Mouse (Mus musculus): ENCODE measurements around the gene Ccsap.
A peak's percentile ranks its signal among the peaks of the same experiment; 100 is the strongest.
"Not testable (repeated sequence)": the region's sequence is repeated elsewhere in the genome, so short reads cannot be mapped to it uniquely, and the experiment has no call there.

The Ccsap gene

GRCm38 (mm10) chr8:123836354-123836753 is 23.7 kb downstream of the Ccsap start:
- no peak for DNase-seq (ENCODE audit: low spot score)

- DNase-seq (ENCODE audit: low spot score) = peak; percentile 86
Observed at GRCm38 (mm10) chr8:123835451-123835850, 24.6 kb downstream of the Ccsap start.

GRCm38 (mm10) chr8:123832757-123833156 is 27.3 kb downstream of the Ccsap start:
- DNase-seq (ENCODE audit: low spot score) = peak; percentile 57

- DNase-seq (ENCODE audit: low spot score) = no peak
Observed at GRCm38 (mm10) chr8:123827523-123827922, 32.5 kb downstream of the Ccsap start.

DNA sequence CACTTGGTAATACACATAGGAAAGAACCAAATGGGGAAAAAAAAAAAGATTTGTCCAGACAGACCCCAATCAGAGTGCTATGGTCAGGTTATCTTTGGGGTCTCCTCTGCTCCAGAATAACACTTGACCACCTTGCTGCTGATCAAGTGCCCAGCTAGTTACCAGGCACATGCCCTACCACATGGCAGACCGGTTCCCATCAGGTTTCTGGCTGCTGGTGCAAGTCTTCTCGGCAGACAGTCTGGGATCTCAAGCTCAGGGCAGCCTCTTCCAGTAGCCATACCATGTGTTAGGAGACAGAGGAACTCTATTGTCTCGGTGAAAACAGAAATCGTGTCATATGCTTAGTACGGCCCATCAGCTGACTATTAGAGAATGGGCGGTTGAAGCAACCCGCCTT is 33.3 kb downstream of the Ccsap start:
- no peak for DNase-seq (ENCODE audit: low spot score)

DNA sequence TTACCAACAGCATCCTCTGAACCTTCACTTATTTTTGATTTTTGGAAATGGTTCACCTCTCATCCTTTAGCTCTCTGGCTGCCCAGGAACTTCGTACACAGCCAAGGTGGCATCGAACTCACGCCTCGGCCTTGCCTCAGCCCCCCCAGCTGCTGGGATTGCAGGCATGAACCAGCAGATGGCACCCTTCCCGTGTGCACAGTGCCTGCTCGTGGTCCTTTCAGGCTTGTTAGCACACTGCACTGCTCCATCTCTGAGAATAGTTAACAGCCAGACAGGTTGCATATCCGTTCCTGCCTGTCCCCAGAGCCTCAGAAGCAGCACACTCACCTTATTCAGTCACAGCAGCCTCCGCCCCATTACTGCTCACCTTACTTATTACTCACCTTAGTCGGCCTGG is 34.0 kb downstream of the Ccsap start:
- DNase-seq (ENCODE audit: low spot score) = peak; percentile 67

GRCm38 (mm10) chr8:123823532-123824123 is 36.4 kb downstream of the Ccsap start:
- no peak for DNase-seq (ENCODE audit: low spot score)

DNA sequence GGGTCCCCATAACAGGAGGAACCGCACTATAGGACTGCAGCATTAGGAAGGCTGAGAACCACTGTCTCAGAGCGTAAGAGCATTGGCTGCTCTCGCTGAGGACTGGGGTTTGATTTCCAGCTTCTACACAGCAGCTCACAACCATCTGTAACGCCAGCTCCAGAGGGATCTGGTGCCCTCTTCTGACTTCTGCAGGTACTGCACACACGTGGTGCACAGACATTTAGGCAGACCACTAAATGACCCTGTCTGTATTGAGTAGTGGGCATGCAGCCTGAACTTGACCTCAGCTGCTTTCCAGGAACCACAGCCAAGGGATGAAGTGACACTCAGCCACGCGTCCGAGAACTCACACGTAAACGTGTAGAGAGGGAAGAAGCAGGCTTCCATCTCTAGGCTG is 36.9 kb downstream of the Ccsap start:
- DNase-seq (ENCODE audit: low spot score) = no peak

DNA sequence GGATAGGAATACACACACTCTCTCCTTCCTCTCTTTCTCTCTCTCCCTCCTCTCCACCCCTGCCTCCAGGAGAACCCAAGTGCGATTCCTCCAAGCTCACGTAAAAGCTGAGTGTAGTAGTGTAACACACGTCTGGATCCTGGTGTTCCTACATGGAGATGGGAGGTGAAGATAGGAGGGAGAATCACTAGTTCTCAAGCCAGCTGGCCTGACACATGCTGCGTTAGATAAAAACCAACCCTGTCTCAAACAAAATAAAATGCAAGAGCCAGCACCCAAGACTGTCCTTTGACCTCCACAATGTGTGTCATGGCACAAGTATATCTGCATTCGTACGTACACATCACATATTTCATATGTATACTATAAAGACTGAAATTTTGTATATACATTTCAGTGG is 39.2 kb downstream of the Ccsap start:
- DNase-seq (ENCODE audit: low spot score) = no peak

DNA sequence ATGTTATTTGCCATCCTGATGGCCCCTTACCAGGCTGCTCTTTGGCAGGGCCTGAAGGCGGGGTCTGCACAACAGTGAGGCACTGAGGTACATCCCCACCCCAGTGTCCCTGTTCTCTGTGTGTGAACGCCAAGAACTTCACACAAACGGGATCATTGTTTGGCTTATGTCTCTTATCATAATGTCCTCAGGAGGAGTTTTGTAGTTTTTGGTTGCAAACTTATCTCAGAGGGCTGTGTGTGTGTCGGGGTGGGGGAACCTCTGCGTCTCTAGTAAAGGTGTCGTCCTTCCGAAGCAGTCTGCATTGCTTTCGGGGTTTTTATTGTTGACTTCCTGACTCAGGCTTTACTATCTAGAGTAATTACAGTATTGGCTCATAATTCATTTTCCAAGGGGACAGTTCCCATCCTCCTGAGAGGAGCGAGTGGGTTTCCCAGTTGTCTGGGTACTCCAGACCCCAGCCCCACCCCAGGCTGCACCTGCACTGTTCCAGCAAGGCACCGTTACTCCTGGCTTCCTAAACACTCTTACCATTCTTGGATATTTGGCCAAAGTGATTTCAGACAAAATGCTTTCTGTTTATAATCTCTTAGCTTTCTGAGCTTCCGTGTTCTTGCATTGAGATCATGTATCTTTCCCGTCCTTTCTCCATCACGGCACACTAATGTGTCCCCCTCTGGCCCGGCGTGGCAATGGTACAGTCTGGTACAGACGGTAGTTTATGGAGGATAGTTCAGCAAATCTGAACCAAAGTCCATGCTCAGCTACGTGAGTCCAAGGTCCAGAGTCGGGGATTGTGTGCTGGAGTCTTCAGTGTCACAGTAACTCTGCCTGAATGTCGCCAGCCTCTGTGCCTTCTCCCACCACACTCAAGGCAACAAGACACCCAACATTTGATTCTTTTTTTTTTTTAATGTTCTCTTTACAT is 40.1 kb downstream of the Ccsap start:
- DNase-seq (ENCODE audit: low spot score) = no peak

- no peak for DNase-seq (ENCODE audit: low spot score)
Observed at GRCm38 (mm10) chr8:123817747-123818146, 42.3 kb downstream of the Ccsap start.

DNA sequence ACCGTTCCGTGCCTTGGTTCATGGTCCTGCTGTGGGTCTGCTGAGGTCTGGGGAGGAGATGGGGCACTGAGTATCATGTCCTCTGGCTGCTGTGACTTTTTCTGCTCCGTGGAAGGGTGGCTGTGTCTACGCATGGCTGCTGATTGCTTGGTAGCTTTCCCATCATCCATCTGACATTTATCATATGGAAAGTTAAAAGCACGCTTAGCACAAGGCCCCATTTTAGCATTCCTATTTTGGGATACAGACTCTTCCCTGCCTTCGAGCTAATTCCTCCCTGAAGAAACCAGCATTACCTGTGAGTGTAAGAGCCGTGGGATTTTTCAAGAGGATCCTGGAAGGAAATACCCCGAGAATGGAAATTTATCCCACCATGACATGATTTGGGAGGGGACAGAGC is 43.1 kb downstream of the Ccsap start:
- no peak for DNase-seq (ENCODE audit: low spot score)

DNA sequence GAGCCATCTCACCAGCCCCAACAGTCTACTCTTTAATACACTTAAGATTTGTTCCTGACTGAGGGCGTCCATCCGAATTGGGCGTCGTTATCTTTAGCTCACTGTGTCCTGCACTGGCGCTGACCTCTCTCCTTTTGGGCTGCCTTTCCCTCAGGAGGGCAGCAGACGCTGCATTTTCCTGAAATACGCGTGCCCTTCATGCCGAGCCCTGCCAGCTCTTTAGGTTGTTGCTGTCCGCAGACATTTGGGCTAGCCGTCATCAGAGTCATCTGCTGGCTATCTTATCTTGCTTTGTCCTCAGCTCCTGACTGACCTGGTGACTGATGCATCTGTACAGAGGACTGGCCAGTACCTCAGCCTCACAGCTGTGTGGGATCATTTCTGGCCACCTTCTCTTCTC is 44.7 kb downstream of the Ccsap start:
- DNase-seq (ENCODE audit: low spot score) = no peak

- DNase-seq (ENCODE audit: low spot score) = no peak
Observed at GRCm38 (mm10) chr8:123813892-123814266, 46.1 kb downstream of the Ccsap start.

DNA sequence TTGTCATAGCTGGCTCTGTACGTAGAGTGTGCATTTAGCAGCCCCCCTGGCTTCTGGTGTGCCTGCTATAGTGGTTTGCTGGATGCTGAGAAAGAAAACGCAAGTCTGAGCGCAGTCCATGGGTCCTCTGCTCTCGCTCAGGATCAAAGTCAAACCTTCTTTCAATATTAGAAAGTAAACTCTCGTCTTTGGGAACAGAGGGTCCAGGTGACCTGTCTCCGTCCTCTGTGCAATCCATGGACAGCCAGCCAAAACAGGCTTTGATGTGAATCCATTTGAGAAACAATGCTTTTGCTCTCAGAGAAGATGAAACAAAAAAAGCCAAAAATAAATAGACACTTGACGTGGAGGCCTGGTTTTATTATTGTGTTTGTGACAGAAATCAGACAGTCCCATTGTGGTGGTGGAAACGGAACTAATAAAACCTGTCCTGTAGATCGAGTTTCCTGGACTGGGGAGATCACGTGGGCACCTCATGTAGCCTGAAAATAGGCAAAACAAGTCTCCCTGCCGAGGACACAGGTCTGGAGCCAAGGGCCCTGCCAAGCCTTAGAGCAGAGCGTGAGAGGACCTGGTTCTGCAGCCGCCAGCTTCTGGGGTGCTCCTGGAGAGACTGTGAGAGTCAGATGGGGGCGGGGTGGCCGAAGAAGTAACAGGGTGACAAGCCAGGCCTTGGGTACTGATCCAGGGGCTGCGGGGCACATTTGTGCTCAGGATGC is 46.7 kb downstream of the Ccsap start:
- no peak for DNase-seq (ENCODE audit: low spot score)

- DNase-seq (ENCODE audit: low spot score) = no peak
Observed at GRCm38 (mm10) chr8:123812227-123812626, 47.8 kb downstream of the Ccsap start.

DNA sequence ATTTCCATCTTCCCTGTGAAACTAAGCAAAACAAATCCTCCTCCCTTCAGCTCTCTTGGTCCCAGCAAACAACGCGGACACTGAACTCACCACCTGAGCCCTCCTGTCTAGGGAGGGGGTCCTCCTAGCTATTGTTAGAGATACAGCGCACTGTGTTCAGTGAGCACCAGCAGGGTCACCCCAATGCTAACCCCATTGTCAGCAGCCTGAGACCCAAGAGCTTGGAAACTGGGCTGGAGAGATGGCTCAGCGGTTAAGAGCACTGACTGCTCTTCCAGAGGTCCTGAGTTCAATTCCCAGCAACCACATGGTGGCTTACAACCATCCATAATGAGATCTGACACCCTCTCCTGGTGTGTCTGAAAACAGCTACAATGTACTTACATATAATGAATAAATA is 50.7 kb downstream of the Ccsap start:
- not testable (repeated sequence) for DNase-seq (ENCODE audit: low spot score)

GRCm38 (mm10) chr8:123808671-123809070 is 51.3 kb downstream of the Ccsap start:
- DNase-seq (ENCODE audit: low spot score) = no peak

DNA sequence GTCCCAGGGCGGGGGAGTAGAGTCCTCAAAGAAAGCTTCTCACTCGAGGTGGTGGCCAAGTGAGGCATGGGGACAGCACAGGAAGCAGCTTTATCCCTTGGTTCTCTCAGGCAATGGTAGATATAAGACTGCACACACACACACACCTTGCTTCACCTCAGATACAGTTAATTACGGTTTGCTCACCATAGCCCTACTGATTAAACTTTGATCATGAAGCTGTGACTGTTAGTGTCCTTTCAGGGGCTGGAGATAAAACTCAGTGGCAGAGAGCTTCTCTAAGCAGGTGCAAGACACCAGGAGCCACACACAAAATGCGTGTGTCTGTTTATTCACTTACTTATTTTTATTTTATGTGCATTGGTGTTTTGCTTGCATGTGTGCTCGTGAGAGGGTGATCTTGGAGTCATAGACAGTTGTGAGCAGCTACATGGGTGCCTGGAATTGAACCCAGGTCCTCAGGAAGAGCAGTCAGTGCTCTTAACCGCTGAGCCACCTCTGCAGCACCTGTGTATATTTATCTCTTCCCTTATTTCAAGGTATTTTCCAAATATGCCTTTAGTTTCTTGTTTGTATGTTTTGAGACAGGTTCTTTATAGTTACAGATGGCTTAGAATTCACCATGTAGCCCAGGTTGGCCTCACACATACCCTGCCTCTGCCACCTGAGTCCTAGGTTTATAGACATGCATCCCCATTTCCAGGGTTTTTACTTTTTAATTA is 52.0 kb downstream of the Ccsap start:
- no peak for DNase-seq (ENCODE audit: low spot score)

- DNase-seq (ENCODE audit: low spot score) = peak; percentile 75
Observed at GRCm38 (mm10) chr8:123807024-123807431, 53.0 kb downstream of the Ccsap start.

DNA sequence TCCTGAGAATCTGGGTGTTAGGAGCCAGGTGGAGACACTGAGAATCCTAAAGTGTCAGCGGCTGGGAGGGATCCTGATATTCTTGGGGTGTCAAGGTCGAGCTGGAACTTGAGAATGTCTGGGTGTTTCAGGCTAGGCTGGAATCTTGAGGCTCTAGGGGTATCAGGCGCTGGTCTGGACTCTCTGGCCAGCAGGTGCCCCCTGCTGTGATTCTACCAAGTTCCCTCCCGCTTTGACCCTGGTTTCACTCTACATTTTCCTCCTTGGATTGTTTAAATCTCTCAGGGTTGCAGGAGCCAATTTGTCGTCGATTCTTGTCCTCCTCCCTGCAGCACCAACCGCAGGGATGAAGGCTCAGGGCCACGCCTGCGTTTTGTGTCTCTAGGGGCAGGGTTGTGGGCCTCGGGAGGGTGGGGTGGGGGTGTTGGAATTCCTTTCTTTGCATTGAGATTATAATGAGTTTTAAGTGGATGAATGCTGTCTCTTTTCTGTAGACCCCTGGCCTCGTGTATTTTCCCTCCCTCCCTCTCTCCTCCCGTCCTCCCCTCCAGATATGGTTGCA is 53.6 kb downstream of the Ccsap start:
- peak; percentile 58 for DNase-seq (ENCODE audit: low spot score)
